Mouse (Mus musculus) right cerebral cortex, postnatal 25 days (tissue): ENCODE results near the gene Trir.

Experiments used
- DNase-seq: peaks from one replicate; pipeline ENCODE4 v3.0.0; 2022

The Trir gene

DNA sequence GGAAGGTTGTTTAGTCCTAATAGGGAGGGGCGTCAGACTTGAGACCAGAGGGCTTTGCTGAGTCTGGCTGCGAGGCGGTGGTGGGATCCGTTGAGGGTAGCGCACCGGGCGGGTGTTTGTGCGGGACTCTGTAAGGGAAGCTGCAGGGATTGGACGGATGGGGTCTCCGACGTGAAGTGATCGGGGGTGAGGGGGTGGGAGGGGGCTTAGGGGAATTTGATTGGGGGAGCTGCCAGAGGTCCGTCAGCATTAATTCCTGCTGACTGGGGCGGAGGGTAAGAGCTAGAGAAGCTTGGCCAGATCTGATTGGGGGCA is 10.7 kb downstream of the Trir start:
- DNase-seq = no peak

DNA sequence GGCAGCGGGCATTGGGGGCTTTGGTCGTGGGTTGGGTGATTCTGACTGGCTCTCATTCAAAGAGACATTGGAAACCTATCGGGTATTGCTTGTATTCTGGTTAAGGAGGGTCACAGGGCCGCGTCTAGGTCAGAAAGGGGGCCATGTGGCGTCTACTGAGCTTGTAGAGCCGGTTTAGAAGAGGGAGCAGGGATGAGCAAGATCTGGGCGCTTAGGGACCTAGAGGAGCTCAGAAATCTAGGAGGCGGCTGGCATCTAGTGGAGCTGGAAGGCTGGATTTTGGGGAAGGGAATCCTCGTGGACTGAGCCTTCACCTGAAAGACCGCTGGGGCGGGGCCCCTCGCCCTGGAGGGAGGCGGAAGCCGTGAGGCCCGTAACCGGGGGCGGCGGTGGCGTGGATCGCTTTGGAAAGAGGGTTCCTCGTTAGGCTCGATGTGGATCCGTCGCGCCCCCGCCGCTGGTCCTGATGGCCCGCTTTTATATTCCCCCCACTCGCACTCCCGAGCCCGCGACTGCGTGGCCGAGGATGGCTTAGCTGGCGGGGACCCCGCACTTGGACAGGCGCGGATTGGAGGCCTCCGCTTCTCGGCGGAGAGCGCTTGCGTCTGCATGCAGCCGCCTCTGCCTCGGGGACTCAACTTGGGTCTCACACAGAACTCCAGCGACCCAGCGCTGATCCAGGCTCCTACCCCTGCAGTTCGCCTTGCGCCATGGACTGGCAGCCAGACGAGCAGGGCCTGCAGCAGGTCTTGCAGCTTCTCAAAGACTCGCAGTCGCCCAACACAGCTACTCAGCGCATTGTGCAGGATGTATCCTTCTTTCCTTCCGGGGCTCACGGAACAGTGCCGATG is 11.3 kb downstream of the Trir start:
- peak; percentile 72 for DNase-seq

DNA sequence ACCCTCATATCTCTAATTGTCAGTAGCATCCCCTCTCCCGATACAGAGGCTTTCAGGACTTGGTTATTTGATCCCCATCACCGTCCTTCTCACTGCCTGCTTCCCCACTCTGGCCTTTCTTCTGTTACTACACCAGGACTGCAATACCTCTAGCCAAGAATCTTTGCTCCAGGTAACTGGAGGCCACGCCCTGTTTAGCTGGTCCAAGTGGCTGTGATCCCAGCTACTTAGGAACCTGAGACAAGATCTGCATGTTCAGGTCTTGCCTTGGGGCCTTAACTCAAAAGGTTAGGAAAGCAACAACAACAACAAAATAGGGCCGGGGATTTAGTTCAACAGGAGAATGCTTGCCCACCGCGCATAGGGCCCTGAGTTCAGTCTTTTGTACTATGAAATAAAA is 17.0 kb downstream of the Trir start:
- DNase-seq = no peak

DNA sequence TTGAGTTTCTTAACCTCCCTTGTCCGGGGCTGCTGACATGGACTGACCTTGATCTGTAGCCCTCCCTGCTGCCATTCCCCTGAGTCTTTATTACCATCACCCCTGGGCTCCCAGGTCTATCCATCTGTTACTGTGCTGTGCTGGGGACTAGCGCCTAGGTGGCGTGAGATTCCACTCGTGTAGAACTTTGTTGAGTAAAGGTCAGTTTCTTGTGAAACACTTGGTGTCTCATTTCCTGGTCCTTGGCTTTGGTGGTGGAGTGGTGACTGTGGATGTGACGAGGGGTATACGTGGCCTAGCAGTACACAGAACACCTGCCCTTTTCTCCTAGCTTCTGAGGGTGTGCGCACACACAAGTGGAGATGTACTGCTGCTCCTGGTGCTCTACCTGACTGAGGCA is 30.7 kb downstream of the Trir start:
- DNase-seq = no peak

DNA sequence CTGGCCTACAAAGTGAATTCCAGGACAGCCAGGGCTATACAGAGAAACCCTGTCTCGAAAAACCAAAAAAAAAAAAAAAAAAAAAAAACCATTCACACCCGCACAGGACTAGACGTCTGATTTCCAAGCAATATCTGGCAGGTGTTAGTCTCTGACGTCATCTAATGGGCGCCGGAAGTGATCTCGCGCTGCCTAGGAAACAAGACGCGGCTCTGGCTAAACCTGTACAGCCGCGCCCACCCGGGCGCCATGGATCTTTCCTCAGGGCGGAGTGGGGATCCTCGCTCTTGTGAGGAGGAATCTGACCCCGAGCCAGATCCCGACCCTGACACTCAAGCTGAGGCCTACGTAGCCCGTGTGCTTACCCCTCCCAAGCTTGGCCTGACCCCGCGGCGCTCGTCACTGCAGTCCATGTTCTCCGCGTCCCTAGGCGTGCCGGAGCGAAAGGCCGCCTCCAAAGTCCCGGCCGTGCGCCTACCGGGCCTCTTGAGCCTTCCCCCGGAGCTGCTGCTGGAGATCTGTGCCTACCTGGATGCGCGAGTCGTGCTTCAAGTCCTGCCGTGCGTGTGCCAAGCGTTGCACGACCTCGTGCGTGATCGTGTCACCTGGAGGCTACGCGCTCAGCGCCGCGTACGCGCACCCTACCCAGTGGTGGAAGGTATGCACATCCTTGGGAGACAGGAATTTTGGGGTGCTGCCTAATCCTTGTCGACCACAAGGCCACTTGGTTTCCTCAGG is 33.4 kb downstream of the Trir start, which contains the start of gene Fbxw9:
Gene Fbxw9 (plus strand): TSS at position 177 of the 738 bp plus-strand sequence.
- peak; percentile 89 for DNase-seq

DNA sequence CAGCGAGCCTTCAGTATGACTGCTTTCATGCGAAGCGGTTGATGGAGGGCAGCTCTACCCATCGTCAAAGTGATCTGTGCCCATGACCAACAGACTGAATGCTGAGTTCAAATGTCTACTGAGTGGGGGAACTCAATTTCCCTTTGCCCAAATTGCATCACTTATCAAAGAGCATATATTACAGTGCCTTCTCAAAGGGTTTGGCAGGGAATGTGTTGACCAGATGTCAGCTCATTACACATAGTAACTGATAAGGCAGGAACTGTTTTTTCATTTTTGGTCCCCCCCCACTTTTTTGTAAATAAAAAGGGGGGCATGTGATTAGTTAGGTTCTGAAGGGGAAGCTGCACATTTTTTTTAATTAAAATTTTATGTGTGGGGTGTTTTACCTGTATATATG is 36.0 kb downstream of the Trir start:
- DNase-seq = no peak

DNA sequence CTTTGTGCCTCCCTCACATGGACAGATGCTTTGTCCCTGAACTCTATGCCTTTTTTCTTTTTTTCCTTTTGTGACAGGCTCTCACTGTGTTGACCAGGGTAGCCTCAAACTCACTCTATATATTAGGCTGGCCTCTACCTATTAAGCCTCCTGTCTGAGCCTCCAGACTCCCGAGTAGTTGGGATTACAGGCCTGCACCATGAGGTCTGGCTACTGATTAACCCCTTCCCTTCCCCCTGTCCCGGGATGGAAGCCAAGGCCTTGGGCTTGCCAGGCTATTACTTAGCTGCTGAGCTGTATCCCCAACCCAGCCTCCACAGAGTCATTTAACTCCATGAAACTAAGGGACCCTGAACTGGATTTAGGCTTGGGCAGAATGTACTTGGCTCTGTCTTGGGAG is 38.6 kb downstream of the Trir start:
- no peak for DNase-seq

DNA sequence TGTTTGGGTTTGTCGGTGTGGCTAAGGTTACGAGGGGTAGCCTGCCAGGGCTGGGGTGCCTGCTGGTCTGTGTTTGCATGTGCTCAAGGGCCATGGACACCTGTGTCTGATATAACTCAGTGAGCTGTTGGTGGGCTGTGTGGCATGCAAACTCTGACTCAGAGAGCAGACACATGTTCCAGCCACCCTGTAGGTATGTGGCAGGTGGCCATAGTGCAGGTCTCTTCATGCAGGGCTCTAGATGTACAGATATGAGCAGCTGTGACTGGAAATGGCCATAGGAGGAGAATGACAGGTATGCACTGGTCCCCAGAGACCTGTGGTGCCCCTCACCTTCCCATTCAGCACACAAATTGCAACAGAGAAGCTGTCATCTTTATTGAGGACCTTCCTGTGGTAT is 40.5 kb downstream of the Trir start:
- no peak for DNase-seq

DNA sequence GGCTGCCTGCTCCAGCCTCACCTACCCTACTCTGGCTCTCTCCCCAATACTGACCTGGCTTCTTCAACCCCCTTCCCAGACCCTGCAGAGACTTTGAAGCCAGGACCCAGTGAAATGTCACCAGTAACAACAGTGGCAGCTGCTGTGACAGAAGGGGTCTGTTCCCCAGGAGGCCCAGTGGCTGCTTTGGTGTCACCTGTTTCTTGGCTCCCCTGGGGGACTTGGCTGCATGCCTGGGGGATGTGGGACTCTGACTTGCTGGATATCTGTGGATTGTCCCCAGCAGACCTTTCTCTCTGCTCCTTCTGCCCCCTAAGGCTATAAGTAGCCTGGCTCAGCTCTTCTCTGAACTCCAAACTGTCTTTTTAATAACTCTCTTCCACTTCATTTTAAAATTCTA is 41.4 kb downstream of the Trir start, which contains the start of gene Gm5741:
Gene Gm5741 (minus strand): TSS at position 1 of the 400 bp plus-strand sequence.
- no peak for DNase-seq

DNA sequence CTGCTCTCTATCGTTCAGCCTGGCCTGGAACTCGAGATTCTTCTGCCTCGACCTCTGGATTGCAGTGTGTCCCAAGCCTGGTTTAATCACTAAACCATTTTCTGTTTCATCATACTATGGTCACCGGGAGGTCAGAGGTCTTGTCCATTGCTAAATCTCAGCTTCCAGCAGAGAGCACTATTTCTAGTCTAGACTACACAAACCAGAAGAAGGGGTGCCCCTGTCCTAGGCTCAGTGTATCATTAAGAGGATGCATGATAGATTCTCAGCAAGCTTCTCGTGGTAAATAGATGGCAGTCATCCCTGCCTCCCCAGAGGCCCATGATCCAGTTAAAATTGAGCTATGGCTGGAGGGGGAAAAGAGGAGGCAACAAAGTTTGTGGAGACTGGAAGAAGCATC is 44.4 kb downstream of the Trir start:
- DNase-seq = no peak

DNA sequence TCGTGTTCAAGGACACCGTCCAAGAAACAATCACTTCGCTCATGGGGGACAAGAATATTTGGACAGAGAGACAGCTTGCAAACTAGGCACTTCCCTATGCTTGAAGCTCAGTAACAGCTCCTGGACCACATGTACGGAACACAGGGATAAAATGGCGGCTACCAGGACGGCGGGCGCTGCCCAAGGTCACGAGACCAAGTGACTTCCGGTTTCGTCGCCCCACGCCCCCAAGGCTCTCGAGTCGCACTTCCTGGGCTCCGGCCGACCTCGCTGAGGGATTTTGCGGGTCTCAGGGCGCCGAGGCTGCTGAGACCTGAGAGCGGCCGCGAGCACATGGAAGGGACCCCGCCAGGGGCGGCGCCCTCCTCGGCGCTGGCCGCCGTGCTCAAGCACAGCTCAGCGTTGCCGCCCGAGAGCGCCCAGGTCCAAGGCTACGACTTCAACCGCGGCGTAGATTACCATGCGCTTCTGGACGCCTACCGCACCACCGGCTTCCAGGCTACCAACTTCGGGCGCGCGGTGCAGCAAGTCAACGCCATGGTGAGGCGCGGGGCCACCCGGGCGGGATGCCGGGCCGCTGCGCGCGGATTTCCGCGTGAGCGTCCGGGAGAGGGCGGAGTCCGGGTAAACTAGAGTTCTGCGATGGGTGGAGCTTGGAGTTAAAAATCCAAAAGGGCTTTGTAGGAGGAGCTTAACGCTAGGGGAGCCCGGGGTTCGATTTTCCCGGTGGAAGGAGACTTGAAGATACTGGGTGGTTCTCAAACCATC is 45.1 kb downstream of the Trir start, which contains the start of gene Dhps:
Gene Dhps (plus strand): TSS at position 244 of the 768 bp plus-strand sequence.
- DNase-seq = peak; percentile 89

DNA sequence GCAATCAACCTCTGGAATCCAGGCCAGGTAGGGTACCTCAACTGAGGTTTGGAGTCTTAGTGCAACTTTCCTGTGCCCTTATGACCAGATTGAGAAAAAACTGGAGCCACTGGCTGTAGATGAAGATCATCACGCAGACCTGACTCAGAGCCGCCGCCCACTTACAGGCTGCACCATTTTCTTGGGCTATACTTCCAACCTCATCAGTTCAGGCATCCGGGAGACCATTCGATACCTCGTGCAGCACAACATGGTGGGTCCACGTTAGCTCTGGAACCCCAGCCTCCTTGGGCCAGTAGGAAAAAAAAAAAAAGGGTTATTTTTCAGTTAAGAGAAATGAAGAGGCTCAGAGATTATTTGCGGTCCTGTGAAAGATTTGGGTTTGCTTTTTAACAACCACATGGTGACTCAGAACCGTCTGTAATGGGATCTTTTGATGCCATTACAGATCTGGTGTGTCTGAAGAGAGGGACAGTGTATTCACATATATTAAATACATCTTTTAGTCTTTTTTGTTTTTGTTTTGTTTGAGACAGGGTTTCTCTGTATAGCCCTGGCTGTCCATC is 45.8 kb downstream of the Trir start:
- no peak for DNase-seq

DNA sequence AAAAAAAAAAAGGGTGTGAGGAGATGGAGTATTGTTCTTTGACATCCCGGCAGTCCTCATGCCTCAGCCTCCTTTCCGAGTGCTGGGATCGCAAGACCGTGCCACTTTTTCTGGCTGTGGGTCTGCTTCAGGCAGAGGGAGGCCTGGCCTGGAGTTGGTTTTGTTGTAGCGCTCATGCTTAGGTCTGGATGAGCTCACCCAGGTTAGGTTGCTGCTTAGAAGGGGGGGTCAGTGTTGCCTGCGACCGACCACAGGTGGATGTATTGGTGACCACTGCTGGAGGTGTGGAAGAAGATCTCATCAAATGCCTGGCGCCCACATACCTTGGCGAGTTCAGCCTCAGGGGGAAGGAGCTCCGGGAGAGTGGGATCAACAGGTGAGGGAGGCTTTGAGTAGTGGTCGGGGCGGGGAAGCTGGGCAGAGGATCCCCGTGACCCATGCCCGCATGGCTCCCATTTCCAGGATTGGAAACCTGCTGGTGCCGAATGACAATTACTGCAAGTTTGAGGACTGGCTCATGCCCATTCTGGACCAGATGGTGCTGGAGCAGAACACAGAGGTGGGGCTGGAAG is 46.5 kb downstream of the Trir start:
- DNase-seq = no peak

DNA sequence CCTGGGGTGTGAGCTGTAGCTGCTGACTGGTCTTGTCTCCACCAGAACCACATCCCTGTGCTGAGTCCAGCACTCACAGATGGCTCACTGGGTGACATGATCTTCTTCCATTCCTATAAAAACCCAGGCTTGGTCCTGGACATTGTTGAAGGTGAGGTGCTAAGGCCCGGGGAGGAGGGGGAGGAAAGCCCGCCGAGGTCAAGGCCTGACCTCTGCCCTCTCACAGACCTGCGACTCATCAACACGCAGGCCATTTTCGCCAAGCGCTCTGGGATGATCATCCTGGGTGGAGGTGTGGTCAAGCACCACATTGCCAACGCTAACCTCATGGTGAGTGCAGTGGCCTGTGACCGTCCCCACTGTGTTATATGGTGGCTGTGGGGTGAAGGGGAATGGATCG is 47.5 kb downstream of the Trir start:
- no peak for DNase-seq

DNA sequence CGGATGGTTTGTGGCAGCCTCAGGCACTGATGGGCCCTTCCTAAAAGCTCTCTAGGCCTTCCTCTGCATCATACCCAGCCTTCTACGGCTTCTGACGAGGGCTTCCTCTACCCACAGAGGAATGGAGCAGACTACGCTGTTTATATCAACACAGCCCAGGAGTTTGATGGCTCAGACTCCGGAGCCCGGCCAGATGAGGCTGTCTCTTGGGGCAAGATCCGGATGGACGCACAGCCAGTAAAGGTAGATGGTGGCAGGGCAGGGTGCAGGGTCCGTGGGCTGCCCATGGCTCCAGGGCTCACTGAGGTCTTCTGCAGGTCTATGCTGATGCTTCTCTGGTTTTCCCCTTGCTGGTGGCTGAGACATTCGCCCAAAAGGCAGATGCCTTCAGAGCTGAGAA is 48.0 kb downstream of the Trir start:
- DNase-seq = no peak

DNA sequence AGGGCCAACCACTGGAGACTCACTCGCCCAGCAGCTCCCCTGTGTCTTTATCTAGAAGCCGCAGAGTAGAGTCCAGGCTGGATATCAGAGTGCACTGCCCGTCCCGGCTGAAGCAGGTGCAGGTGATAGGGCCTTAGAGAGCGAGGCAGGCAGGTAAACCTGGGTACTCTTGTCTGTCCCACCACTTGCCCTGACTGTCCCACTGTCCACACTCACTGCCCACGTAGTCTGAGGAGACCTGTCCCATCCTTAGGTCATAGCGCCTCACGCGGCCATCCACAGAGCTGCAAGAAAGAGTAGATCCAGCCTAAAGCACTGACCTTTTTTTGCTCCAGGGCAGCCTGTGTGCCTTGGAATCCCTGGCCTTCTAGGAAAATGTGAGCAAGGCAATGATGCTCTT is 49.4 kb downstream of the Trir start:
- no peak for DNase-seq

DNA sequence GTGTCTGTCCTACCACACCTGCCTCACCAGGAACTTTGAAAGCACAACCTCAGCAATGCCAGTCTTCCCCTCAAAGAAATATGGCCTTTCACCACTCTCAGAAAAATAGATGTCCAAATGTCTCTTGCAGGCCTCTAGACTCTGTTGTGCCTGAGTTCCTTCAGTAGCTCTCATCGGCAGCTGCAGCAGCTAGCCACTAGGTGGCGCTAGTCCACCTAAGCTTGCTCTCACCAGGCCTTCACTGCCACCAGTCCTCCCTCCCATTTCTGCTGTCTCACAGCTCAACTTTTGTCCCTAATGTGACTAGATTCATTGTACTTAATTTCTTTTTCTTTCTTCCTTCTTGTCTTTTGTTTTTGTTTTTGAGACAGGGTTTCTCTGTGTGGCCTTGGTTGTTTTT is 50.4 kb downstream of the Trir start:
- peak; percentile 81 for DNase-seq
